Mouse (Mus musculus): ENCODE data around the gene Olfml2b. TPM values are rescaled to one million over a fixed set of nuclear protein-coding genes. Genes with fewer than 3 reads are reported as not detected.

Olfml2b gene
- polyA plus RNA-seq, 1 experiment from 2014 or later, result 11.6 TPM

- no peak overlapping the region for H3K27ac ChIP-seq
- H3K4me1 ChIP-seq (replicated peaks; ENCODE audit: insufficient read depth, low read length), result 0 out of 2 replicates have a peak, but pooled peaks cover 6% of the 10 kb centered on the region
- H3K4me3 ChIP-seq (replicated peaks; ENCODE audit: low read depth, low read length), result no peak overlapping the region
- H3K27me3 ChIP-seq (ENCODE audit: insufficient read depth, low read length), result no peaks in the 10 kb centered on the region
- H3K36me3 ChIP-seq (ENCODE audit: insufficient read depth, low read length), result no peaks in the 10 kb centered on the region
- H3K9ac ChIP-seq (ENCODE audit: low read depth, low read length), result no peak overlapping the region
- whole genome bisulfite sequencing, result 35% methylated on average over 7 of the region's 7 CpGs
- ATAC-seq (replicated peaks; ENCODE audit: low FRiP score, low read depth), result peak; percentile 66; the same call in 1 of the 2 replicates
- no peak overlapping the region for H3K4me2 ChIP-seq (ENCODE audit: low read length)
- TF ChIP-seq CTCF (IDR thresholded peaks at IDR 0.05; ENCODE audit: low read depth), result no peak
- peak; percentile 71 for DNase-seq (ENCODE audit: low spot score)
- H3K9me3 ChIP-seq (replicated peaks; ENCODE audit: low read length), result no peaks in the 10 kb centered on the region
Observed at GRCm38 (mm10) chr1:170697771-170698356, 53.5 kb downstream of the Olfml2b start.

GRCm38 (mm10) chr1:170698771-170699170, 54.4 kb downstream of the Olfml2b start:
- WGBS, result 75% methylated on average over 3 of the region's 3 CpGs
- Histone ChIP-seq H3K4me1 (replicated peaks; ENCODE audit: insufficient read depth, low read length) (0 out of 2 replicates have a peak, but pooled peaks cover 6% of the 10 kb centered on the region), H3K9me3 (replicated peaks; ENCODE audit: low read length) (no peaks in the 10 kb centered on the region), H3K36me3 (ENCODE audit: insufficient read depth, low read length) (no peaks in the 10 kb centered on the region), H3K27me3 (ENCODE audit: insufficient read depth, low read length) (no peaks in the 10 kb centered on the region), H3K27ac (no peak overlapping the region), H3K4me3 (replicated peaks; ENCODE audit: low read depth, low read length) (no peak overlapping the region), H3K4me2 (ENCODE audit: low read length) (no peak overlapping the region), H3K9ac (ENCODE audit: low read depth, low read length) (no peak overlapping the region)
- ATAC-seq (replicated peaks; ENCODE audit: low FRiP score, low read depth) (no peak), DNase-seq (ENCODE audit: low spot score) (no peak)
- TF ChIP-seq CTCF (IDR thresholded peaks at IDR 0.05; ENCODE audit: low read depth), result no peak

- no peaks in the 10 kb centered on the region for H3K9me3 ChIP-seq (replicated peaks; ENCODE audit: low read length)
- H3K4me1 ChIP-seq (replicated peaks; ENCODE audit: insufficient read depth, low read length), result 0 out of 2 replicates have a peak, but pooled peaks cover 6% of the 10 kb centered on the region
- H3K4me3 ChIP-seq (replicated peaks; ENCODE audit: low read depth, low read length), result no peak overlapping the region
- H3K4me2 ChIP-seq (ENCODE audit: low read length), result no peak overlapping the region
- DNase-seq (ENCODE audit: low spot score) (peak; percentile 29), ATAC-seq (replicated peaks; ENCODE audit: low FRiP score, low read depth) (no peak)
- no peak overlapping the region for H3K27ac ChIP-seq
- H3K9ac ChIP-seq (ENCODE audit: low read depth, low read length), result no peak overlapping the region
- WGBS, result 78% methylated on average over 9 of the region's 9 CpGs
- no peak for TF ChIP-seq CTCF (IDR thresholded peaks at IDR 0.05; ENCODE audit: low read depth)
- H3K36me3 ChIP-seq (ENCODE audit: insufficient read depth, low read length), result no peaks in the 10 kb centered on the region
- no peaks in the 10 kb centered on the region for H3K27me3 ChIP-seq (ENCODE audit: insufficient read depth, low read length)
Observed at GRCm38 (mm10) chr1:170699553-170699952, 55.2 kb downstream of the Olfml2b start.

GRCm38 (mm10) chr1:170700496-170701027, 56.2 kb downstream of the Olfml2b start:
- Histone ChIP-seq H3K9me3 (replicated peaks; ENCODE audit: low read length) (no peaks in the 10 kb centered on the region), H3K4me2 (ENCODE audit: low read length) (no peak overlapping the region), H3K36me3 (ENCODE audit: insufficient read depth, low read length) (no peaks in the 10 kb centered on the region), H3K4me3 (replicated peaks; ENCODE audit: low read depth, low read length) (no peak overlapping the region), H3K4me1 (replicated peaks; ENCODE audit: insufficient read depth, low read length) (0 out of 2 replicates have a peak, but pooled peaks cover 6% of the 10 kb centered on the region), H3K27me3 (ENCODE audit: insufficient read depth, low read length) (no peaks in the 10 kb centered on the region), H3K27ac (no peak overlapping the region), H3K9ac (ENCODE audit: low read depth, low read length) (no peak overlapping the region)
- no peak for TF ChIP-seq CTCF (IDR thresholded peaks at IDR 0.05; ENCODE audit: low read depth)
- no peak for DNase-seq (ENCODE audit: low spot score)
- WGBS, result 90% methylated on average over 3 of the region's 3 CpGs
- no peak for ATAC-seq (replicated peaks; ENCODE audit: low FRiP score, low read depth)

GRCm38 (mm10) chr1:170701178-170701577, 56.8 kb downstream of the Olfml2b start:
- H3K4me2 ChIP-seq (ENCODE audit: low read length), result no peak overlapping the region
- TF ChIP-seq CTCF (IDR thresholded peaks at IDR 0.05; ENCODE audit: low read depth), result no peak
- 0 out of 2 replicates have a peak, but pooled peaks cover 6% of the 10 kb centered on the region for H3K4me1 ChIP-seq (replicated peaks; ENCODE audit: insufficient read depth, low read length)
- no peak for DNase-seq (ENCODE audit: low spot score)
- H3K27ac ChIP-seq, result no peak overlapping the region
- H3K36me3 ChIP-seq (ENCODE audit: insufficient read depth, low read length), result no peaks in the 10 kb centered on the region
- H3K4me3 ChIP-seq (replicated peaks; ENCODE audit: low read depth, low read length), result no peak overlapping the region
- ATAC-seq (replicated peaks; ENCODE audit: low FRiP score, low read depth), result no peak
- no peak overlapping the region for H3K9ac ChIP-seq (ENCODE audit: low read depth, low read length)
- 78% methylated on average over 3 of the region's 3 CpGs for WGBS
- H3K9me3 ChIP-seq (replicated peaks; ENCODE audit: low read length), result no peaks in the 10 kb centered on the region
- no peaks in the 10 kb centered on the region for H3K27me3 ChIP-seq (ENCODE audit: insufficient read depth, low read length)

- ATAC-seq (replicated peaks; ENCODE audit: low FRiP score, low read depth) (no peak), DNase-seq (ENCODE audit: low spot score) (no peak)
- H3K4me2 ChIP-seq (ENCODE audit: low read length), result no peak overlapping the region
- H3K9me3 ChIP-seq (replicated peaks; ENCODE audit: low read length), result no peaks in the 10 kb centered on the region
- no peaks in the 10 kb centered on the region for H3K36me3 ChIP-seq (ENCODE audit: insufficient read depth, low read length)
- H3K4me3 ChIP-seq (replicated peaks; ENCODE audit: low read depth, low read length), result no peak overlapping the region
- H3K9ac ChIP-seq (ENCODE audit: low read depth, low read length), result no peak overlapping the region
- 0 out of 2 replicates have a peak, but pooled peaks cover 6% of the 10 kb centered on the region for H3K4me1 ChIP-seq (replicated peaks; ENCODE audit: insufficient read depth, low read length)
- no peaks in the 10 kb centered on the region for H3K27me3 ChIP-seq (ENCODE audit: insufficient read depth, low read length)
- 81% methylated on average over 8 of the region's 8 CpGs for WGBS
- TF ChIP-seq CTCF (IDR thresholded peaks at IDR 0.05; ENCODE audit: low read depth), result no peak
- no peak overlapping the region for H3K27ac ChIP-seq
Observed at GRCm38 (mm10) chr1:170701582-170701981, 57.2 kb downstream of the Olfml2b start.
